Mouse (Mus musculus) heart, postnatal 0 days (tissue): ENCODE measurements around the gene Hmga2.

Experiments used
- CTCF ChIP-seq: IDR thresholded peaks from 2 replicates; pipeline ENCODE4 v1.5.1; 2016; ENCODE audit warnings: antibody characterized with exemption, control low read depth, low read depth
- EP300 ChIP-seq: IDR thresholded peaks from 2 replicates; pipeline ENCODE4 v1.6.1; 2016; ENCODE audit warnings: antibody characterized with exemption, low read depth

GRCm38 (mm10) chr10:120429199-120429551 is 47.1 kb downstream of the Hmga2 start:
- no peak for TF ChIP-seq CTCF
- TF ChIP-seq EP300 = no peak
